Mouse (Mus musculus): ENCODE results near the gene Card6. TPM values are rescaled to one million over a fixed set of nuclear protein-coding genes. Genes with fewer than 3 reads are reported as not detected.

Gene Card6
- polyA plus RNA-seq, 1 experiment from 2014 or later = 1.4 TPM

- Histone ChIP-seq H3K27ac (replicated peaks) (no peak overlapping the region), H3K4me2 (replicated peaks; ENCODE audit: low read depth) (no peak overlapping the region), H3K9me3 (ENCODE audit: control insufficient read depth, low read length) (no peaks in the 10 kb centered on the region), H3K4me1 (replicated peaks; ENCODE audit: control insufficient read depth, insufficient read depth) (0 out of 2 replicates have a peak, but pooled peaks cover 4% of the 10 kb centered on the region), H3K9ac (ENCODE audit: low read length) (no peak overlapping the region), H3K27me3 (ENCODE audit: control insufficient read depth, insufficient read depth, low read length) (no peaks in the 10 kb centered on the region), H3K36me3 (ENCODE audit: control insufficient read depth, insufficient read depth, low read length) (no peaks in the 10 kb centered on the region), H3K4me3 (ENCODE audit: low read depth, low read length) (no peak overlapping the region)
- ATAC-seq (ENCODE audit: low FRiP score, low TSS enrichment) (no peak), DNase-seq (ENCODE audit: low spot score) (no peak)
- TF ChIP-seq EP300 (optimal IDR thresholded peaks at IDR 0.05) = no peak
- TF ChIP-seq CTCF (IDR thresholded peaks at IDR 0.05; ENCODE audit: low read depth) = no peak
- WGBS = 50% methylated on average over 4 of the region's 4 CpGs
These were observed 40.8 kb upstream of the Card6 start for GRCm38 (mm10) chr15:5149187-5149586.

- Histone ChIP-seq H3K4me3 (ENCODE audit: low read depth, low read length) (no peak overlapping the region), H3K27me3 (ENCODE audit: control insufficient read depth, insufficient read depth, low read length) (no peaks in the 10 kb centered on the region), H3K27ac (replicated peaks) (no peak overlapping the region), H3K4me1 (replicated peaks; ENCODE audit: control insufficient read depth, insufficient read depth) (0 out of 2 replicates have a peak, but pooled peaks cover 4% of the 10 kb centered on the region), H3K9ac (ENCODE audit: low read length) (no peak overlapping the region), H3K9me3 (ENCODE audit: control insufficient read depth, low read length) (no peaks in the 10 kb centered on the region), H3K4me2 (replicated peaks; ENCODE audit: low read depth) (peak overlapping the region; percentile 27; the same call in 1 of the 2 replicates), H3K36me3 (ENCODE audit: control insufficient read depth, insufficient read depth, low read length) (no peaks in the 10 kb centered on the region)
- ATAC-seq (ENCODE audit: low FRiP score, low TSS enrichment) (no peak), DNase-seq (ENCODE audit: low spot score) (no peak)
- 41% methylated on average over 9 of the region's 9 CpGs for WGBS
- no peak for TF ChIP-seq CTCF (IDR thresholded peaks at IDR 0.05; ENCODE audit: low read depth)
- no peak for TF ChIP-seq EP300 (optimal IDR thresholded peaks at IDR 0.05)
These were observed 37.0 kb upstream of the Card6 start for GRCm38 (mm10) chr15:5145196-5145945.

- H3K4me2 ChIP-seq (replicated peaks; ENCODE audit: low read depth) = peak overlapping the region; percentile 64
- no peaks in the 10 kb centered on the region for H3K9me3 ChIP-seq (ENCODE audit: control insufficient read depth, low read length)
- 1% methylated on average over 54 of the region's 61 CpGs for WGBS
- peak; percentile 80 for ATAC-seq (ENCODE audit: low FRiP score, low TSS enrichment)
- DNase-seq (ENCODE audit: low spot score) = peak; percentile 64
- peak overlapping the region; percentile 89 for H3K9ac ChIP-seq (ENCODE audit: low read length)
- TF ChIP-seq EP300 (optimal IDR thresholded peaks at IDR 0.05) (no peak), CTCF (IDR thresholded peaks at IDR 0.05; ENCODE audit: low read depth) (peak; percentile 47; the same call in 1 of the 2 replicates)
- H3K4me3 ChIP-seq (ENCODE audit: low read depth, low read length) = peak overlapping the region; percentile 99
- peak overlapping the region; percentile 90 for H3K27ac ChIP-seq (replicated peaks)
- 0 out of 2 replicates have a peak, but pooled peaks cover 4% of the 10 kb centered on the region for H3K4me1 ChIP-seq (replicated peaks; ENCODE audit: control insufficient read depth, insufficient read depth)
- no peaks in the 10 kb centered on the region for H3K27me3 ChIP-seq (ENCODE audit: control insufficient read depth, insufficient read depth, low read length)
- no peaks in the 10 kb centered on the region for H3K36me3 ChIP-seq (ENCODE audit: control insufficient read depth, insufficient read depth, low read length)
These were observed 35.9 kb upstream of the Card6 start for GRCm38 (mm10) chr15:5144021-5144778.

GRCm38 (mm10) chr15:5143361-5144020 is 35.2 kb upstream of the Card6 start, which contains the start of gene Prkaa1:
Gene Prkaa1, plus strand, starts transcription at chr15:5143861.
- H3K27me3 ChIP-seq (ENCODE audit: control insufficient read depth, insufficient read depth, low read length) = no peaks in the 10 kb centered on the region
- H3K4me3 ChIP-seq (ENCODE audit: low read depth, low read length) = peak within 1 kb of the TSS; percentile 99
- no peaks in the 10 kb centered on the region for H3K36me3 ChIP-seq (ENCODE audit: control insufficient read depth, insufficient read depth, low read length)
- peak within 1 kb of the TSS; percentile 64 for H3K4me2 ChIP-seq (replicated peaks; ENCODE audit: low read depth)
- H3K4me1 ChIP-seq (replicated peaks; ENCODE audit: control insufficient read depth, insufficient read depth) = no peaks in the 10 kb centered on the region
- 0% methylated on average over 55 of the region's 80 CpGs for WGBS
- DNase-seq (ENCODE audit: low spot score) (peak; percentile 85), ATAC-seq (ENCODE audit: low FRiP score, low TSS enrichment) (peak; percentile 91)
- H3K9me3 ChIP-seq (ENCODE audit: control insufficient read depth, low read length) = no peaks in the 10 kb centered on the region
- TF ChIP-seq CTCF (IDR thresholded peaks at IDR 0.05; ENCODE audit: low read depth) (peak; percentile 50), EP300 (optimal IDR thresholded peaks at IDR 0.05) (no peak)
- peak within 1 kb of the TSS; percentile 89 for H3K9ac ChIP-seq (ENCODE audit: low read length)
- H3K27ac ChIP-seq (replicated peaks) = peak within 1 kb of the TSS; percentile 90

GRCm38 (mm10) chr15:5142714-5143113 is 34.4 kb upstream of the Card6 start:
- ATAC-seq (ENCODE audit: low FRiP score, low TSS enrichment) (no peak), DNase-seq (ENCODE audit: low spot score) (no peak)
- no peaks in the 10 kb centered on the region for H3K36me3 ChIP-seq (ENCODE audit: control insufficient read depth, insufficient read depth, low read length)
- WGBS = 53% methylated on average over 5 of the region's 5 CpGs
- H3K4me2 ChIP-seq (replicated peaks; ENCODE audit: low read depth) = no peak overlapping the region
- no peaks in the 10 kb centered on the region for H3K27me3 ChIP-seq (ENCODE audit: control insufficient read depth, insufficient read depth, low read length)
- no peak overlapping the region for H3K9ac ChIP-seq (ENCODE audit: low read length)
- H3K4me3 ChIP-seq (ENCODE audit: low read depth, low read length) = no peak overlapping the region
- H3K27ac ChIP-seq (replicated peaks) = no peak overlapping the region
- no peaks in the 10 kb centered on the region for H3K9me3 ChIP-seq (ENCODE audit: control insufficient read depth, low read length)
- TF ChIP-seq CTCF (IDR thresholded peaks at IDR 0.05; ENCODE audit: low read depth) = no peak
- TF ChIP-seq EP300 (optimal IDR thresholded peaks at IDR 0.05) = no peak
- no peaks in the 10 kb centered on the region for H3K4me1 ChIP-seq (replicated peaks; ENCODE audit: control insufficient read depth, insufficient read depth)
